Mouse (Mus musculus) T-helper 17 cell (primary cell): ENCODE results near the gene Snx25.
"Not testable (repeated sequence)": the region's sequence is repeated elsewhere in the genome, so short reads cannot be mapped to it uniquely, and the experiment has no call there.

Experiments used
- in situ Hi-C, 2 experiments: fragments of 300-600 bp; cut with MboI, MseI; formaldehyde crosslinking; loops; 1 replicate in 1 of 2; 2 replicates in 1 of 2; pipeline ENCODE4 v1.15.1; 2025; ENCODE audit warnings: high pct_unique_total_duplicates in 2 of 2

Snx25 gene

GRCm38 (mm10) chr8:46137843-46138596, 13.9 kb downstream of the Snx25 start:
- in situ Hi-C loops = loop anchor here in 1 of 2 experiments (10.0 kb wide), 1 partner anchor 143 kb away; the partner anchor contains the start of gene Lrp2bp

GRCm38 (mm10) chr8:46137336-46137735, 14.6 kb downstream of the Snx25 start:
- in situ Hi-C loops = loop anchor here in 1 of 2 experiments (10.0 kb wide), 1 partner anchor 143 kb away; the partner anchor contains the start of gene Lrp2bp

- in situ Hi-C loops = loop anchor here in 1 of 2 experiments (10.0 kb wide), 1 partner anchor 141 kb away; the partner anchor contains the start of gene Lrp2bp
Observed at GRCm38 (mm10) chr8:46135546-46135945, 16.4 kb downstream of the Snx25 start.

- in situ Hi-C loops = loop anchor here in 1 of 2 experiments (10.0 kb wide), 1 partner anchor 136 kb away; the partner anchor contains the start of gene Lrp2bp
Observed at GRCm38 (mm10) chr8:46130426-46130825, 21.5 kb downstream of the Snx25 start.

GRCm38 (mm10) chr8:46122498-46122897, 29.5 kb downstream of the Snx25 start:
- in situ Hi-C loops = no loop called here

GRCm38 (mm10) chr8:46119176-46119575, 32.8 kb downstream of the Snx25 start:
- in situ Hi-C loops = no loop called here

- in situ Hi-C loops = no loop called here
Observed at GRCm38 (mm10) chr8:46117172-46117571, 34.8 kb downstream of the Snx25 start.

- in situ Hi-C loops = not testable (repeated sequence)
Observed at GRCm38 (mm10) chr8:46113421-46114170, 38.4 kb downstream of the Snx25 start.

GRCm38 (mm10) chr8:46107690-46108089, 44.3 kb downstream of the Snx25 start:
- in situ Hi-C loops = no loop called here

GRCm38 (mm10) chr8:46103434-46103833, 48.5 kb downstream of the Snx25 start:
- in situ Hi-C loops = no loop called here

- in situ Hi-C loops = no loop called here
Observed at GRCm38 (mm10) chr8:46092667-46093360, 59.1 kb downstream of the Snx25 start.

- in situ Hi-C loops = no loop called here
Observed at GRCm38 (mm10) chr8:46083141-46083540, 68.8 kb downstream of the Snx25 start.

- in situ Hi-C loops = no loop called here
Observed at GRCm38 (mm10) chr8:46081030-46081429, 70.9 kb downstream of the Snx25 start.

GRCm38 (mm10) chr8:46078866-46079265, 73.1 kb downstream of the Snx25 start:
- in situ Hi-C loops = no loop called here

- in situ Hi-C loops = no loop called here
Observed at GRCm38 (mm10) chr8:46075223-46075622, 76.7 kb downstream of the Snx25 start.

GRCm38 (mm10) chr8:46073540-46074140, 78.3 kb downstream of the Snx25 start:
- in situ Hi-C loops = no loop called here

GRCm38 (mm10) chr8:46072798-46073197, 79.2 kb downstream of the Snx25 start:
- in situ Hi-C loops = no loop called here

GRCm38 (mm10) chr8:46040260-46040659, 111.7 kb downstream of the Snx25 start:
- in situ Hi-C loops = no loop called here

GRCm38 (mm10) chr8:46039666-46040065, 112.3 kb downstream of the Snx25 start:
- in situ Hi-C loops = no loop called here

- in situ Hi-C loops = no loop called here
Observed at GRCm38 (mm10) chr8:46036217-46036616, 115.7 kb downstream of the Snx25 start.

- in situ Hi-C loops = no loop called here
Observed at GRCm38 (mm10) chr8:46024392-46024791, 127.6 kb downstream of the Snx25 start.
